Mouse (Mus musculus): ENCODE measurements at regions not wholly inside any gene's neighbourhood (a gene's known extent, or its start where the extent isn't known, plus 50 kb on each side); places are given as distances from the start of the nearest gene placed in this dataset.

DNA sequence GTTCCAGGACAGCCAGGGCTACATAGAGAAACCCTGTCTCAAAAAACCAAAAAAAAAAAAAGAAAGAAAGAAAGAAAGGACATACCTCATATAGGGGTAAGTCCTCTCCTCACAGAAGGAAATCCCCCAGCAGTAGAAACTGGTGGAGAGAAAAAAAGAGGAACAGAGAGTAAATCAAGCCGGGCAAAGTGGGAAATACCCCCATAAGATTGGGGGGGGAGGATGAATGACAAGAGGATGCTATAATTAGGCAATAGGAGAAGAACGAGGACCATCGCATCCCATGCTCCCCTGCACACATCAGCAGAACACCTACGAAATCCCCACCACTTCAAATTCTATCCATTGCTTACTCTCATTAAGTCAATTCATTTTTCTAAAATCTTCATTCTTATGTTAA, 211.1 kb upstream of the Jarid2 start:
- TF ChIP-seq EP300 (IDR thresholded peaks at IDR 0.05; ENCODE audit: low read depth) (no peak), CTCF (IDR thresholded peaks at IDR 0.05; ENCODE audit: low read depth) (no peak)

Data from heart, postnatal 0 days (tissue).